Mouse (Mus musculus): ENCODE data around the gene Mknk2. TPM values are rescaled to one million over a fixed set of nuclear protein-coding genes. Genes with fewer than 3 reads are reported as not detected.
A peak's percentile ranks its signal among the peaks of the same experiment; 100 is the strongest.

The Mknk2 gene
- 42.0 and 49.4 TPM in 2 replicates for polyA plus RNA-seq (2014; fragmentation: Nextera tagmentation; extraction: Ambion mirVana)

DNA sequence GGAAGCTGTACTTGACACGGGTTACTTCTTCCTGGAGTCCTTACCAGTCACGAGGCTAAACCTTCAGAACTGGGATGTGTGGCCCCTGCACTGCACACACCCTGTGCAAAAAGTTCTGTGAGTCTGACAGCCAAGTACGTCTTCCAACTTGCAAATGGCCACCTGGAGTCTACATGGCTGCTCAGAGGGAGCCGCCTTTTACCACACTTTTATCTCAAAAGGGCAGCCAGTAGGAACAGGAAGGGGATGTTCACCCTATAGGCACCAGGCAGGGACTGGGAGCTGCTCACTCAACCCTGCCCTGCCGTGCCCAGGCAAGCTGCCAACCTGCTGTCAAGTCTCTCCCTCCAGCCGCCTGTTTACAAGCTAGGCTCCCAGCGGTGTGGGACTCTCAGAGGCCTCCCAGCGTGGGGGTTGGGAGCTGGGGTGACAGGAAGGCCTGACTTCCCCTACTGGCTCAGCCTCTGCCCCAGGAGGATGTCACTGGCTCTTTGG lies at the start of gene Mknk2:
TSS of gene Mknk2 (minus strand) at position 171 of the 495 bp plus-strand sequence.
- peak within 1 kb of the TSS; percentile 90 for H3K27ac ChIP-seq (ENCODE audit: low read depth, low read length)
- no peaks in the 10 kb centered on the region for H3K27me3 ChIP-seq (ENCODE audit: control insufficient read depth, insufficient read depth, low read length)
- H3K4me1 ChIP-seq (ENCODE audit: control insufficient read depth, insufficient read depth, low read length): peaks cover 37% of the 10 kb centered on the region
- H3K4me2 ChIP-seq: peak within 1 kb of the TSS; percentile 92
- H3K36me3 ChIP-seq (ENCODE audit: control insufficient read depth, insufficient read depth, low read length): no peaks in the 10 kb centered on the region
- DNase-seq (ENCODE audit: low spot score, missing footprints): no peak
- 37% methylated on average over 8 of the region's 8 CpGs for WGBS
- H3K9ac ChIP-seq (ENCODE audit: low read length): peak within 1 kb of the TSS; percentile 77
- H3K4me3 ChIP-seq (ENCODE audit: low read depth, low read length): peak within 1 kb of the TSS; percentile 98
- H3K9me3 ChIP-seq (ENCODE audit: control insufficient read depth, low read length): no peaks in the 10 kb centered on the region
- ATAC-seq (ENCODE audit: low FRiP score): no peak

DNA sequence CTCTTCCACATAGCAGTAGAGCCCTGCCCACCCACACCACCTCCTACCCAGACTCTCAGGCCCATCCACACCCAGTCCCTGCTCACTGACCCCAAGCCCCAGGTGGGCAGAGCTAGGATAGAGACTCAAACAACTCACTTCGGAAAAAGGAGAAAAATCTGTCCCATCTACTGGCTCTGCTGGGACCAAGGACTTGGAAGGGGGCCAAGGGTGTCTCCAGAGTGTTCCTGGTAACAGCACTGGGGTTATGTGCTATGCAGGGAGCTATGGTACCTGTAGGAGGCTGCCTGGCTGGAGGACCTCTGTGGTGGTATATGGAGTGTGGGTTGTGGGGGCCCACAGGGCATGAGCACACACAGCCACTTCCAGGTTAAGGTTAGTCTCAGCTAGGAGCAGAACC lies 39.4 kb upstream of the Mknk2 start:
- Histone ChIP-seq H3K36me3 (ENCODE audit: control insufficient read depth, insufficient read depth, low read length) (peaks cover 70% of the 10 kb centered on the region), H3K4me1 (ENCODE audit: control insufficient read depth, insufficient read depth, low read length) (no peaks in the 10 kb centered on the region), H3K9ac (ENCODE audit: low read length) (no peak overlapping the region), H3K4me3 (ENCODE audit: low read depth, low read length) (no peak overlapping the region), H3K4me2 (no peak overlapping the region), H3K27ac (ENCODE audit: low read depth, low read length) (no peak overlapping the region), H3K27me3 (ENCODE audit: control insufficient read depth, insufficient read depth, low read length) (no peaks in the 10 kb centered on the region), H3K9me3 (ENCODE audit: control insufficient read depth, low read length) (no peaks in the 10 kb centered on the region)
- DNase-seq (ENCODE audit: low spot score, missing footprints) (no peak), ATAC-seq (ENCODE audit: low FRiP score) (no peak)
- 74% methylated on average over 1 of the region's 1 CpGs for WGBS

DNA sequence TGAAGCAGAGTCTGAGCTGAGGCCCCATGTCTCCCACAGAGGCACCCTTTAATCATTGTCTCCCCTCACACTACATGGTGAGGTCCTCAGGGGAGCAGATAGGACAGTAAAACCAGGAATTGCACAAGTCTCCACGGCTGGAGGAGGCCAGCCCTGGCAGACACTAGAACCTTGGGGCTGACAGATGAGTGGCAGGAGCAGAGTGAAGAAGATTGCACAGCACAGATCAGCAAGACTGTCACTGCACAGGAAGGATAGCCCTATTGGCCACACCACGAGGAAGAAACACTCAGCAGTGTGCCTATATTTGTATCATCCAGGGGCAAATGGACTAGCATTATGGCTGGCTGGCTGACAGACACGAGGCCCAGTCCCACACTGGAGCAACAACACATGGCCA lies 32.9 kb upstream of the Mknk2 start:
- Histone ChIP-seq H3K36me3 (ENCODE audit: control insufficient read depth, insufficient read depth, low read length) (peaks cover 68% of the 10 kb centered on the region), H3K27ac (ENCODE audit: low read depth, low read length) (no peak overlapping the region), H3K9me3 (ENCODE audit: control insufficient read depth, low read length) (no peaks in the 10 kb centered on the region), H3K9ac (ENCODE audit: low read length) (no peak overlapping the region), H3K4me3 (ENCODE audit: low read depth, low read length) (no peak overlapping the region), H3K4me1 (ENCODE audit: control insufficient read depth, insufficient read depth, low read length) (no peaks in the 10 kb centered on the region), H3K27me3 (ENCODE audit: control insufficient read depth, insufficient read depth, low read length) (no peaks in the 10 kb centered on the region), H3K4me2 (no peak overlapping the region)
- ATAC-seq (ENCODE audit: low FRiP score) (no peak), DNase-seq (ENCODE audit: low spot score, missing footprints) (no peak)
- 91% methylated on average over 3 of the region's 3 CpGs for WGBS

DNA sequence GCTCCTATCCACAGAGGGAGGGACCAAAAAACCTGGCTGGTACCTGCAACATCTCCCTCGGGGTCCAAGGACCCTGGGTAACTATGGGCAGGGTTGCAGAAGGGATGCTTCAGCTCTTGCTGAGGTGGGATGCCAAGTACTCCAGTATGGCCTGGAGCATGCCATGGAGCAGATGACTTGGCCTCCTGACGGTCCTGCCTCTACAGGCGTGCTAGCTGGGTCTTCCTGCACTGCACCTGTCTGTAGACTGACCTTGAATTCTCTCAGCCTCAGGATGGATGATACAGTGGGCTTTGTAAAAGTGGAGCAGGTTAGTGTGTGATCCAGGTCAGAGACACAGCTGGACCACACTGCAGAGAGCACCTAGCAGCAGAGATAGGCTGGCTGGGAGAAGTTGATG lies 27.6 kb upstream of the Mknk2 start:
- Histone ChIP-seq H3K36me3 (ENCODE audit: control insufficient read depth, insufficient read depth, low read length) (peaks cover 34% of the 10 kb centered on the region), H3K9me3 (ENCODE audit: control insufficient read depth, low read length) (no peaks in the 10 kb centered on the region), H3K4me2 (no peak overlapping the region), H3K4me1 (ENCODE audit: control insufficient read depth, insufficient read depth, low read length) (peaks cover 16% of the 10 kb centered on the region), H3K27me3 (ENCODE audit: control insufficient read depth, insufficient read depth, low read length) (no peaks in the 10 kb centered on the region), H3K27ac (ENCODE audit: low read depth, low read length) (no peak overlapping the region), H3K9ac (ENCODE audit: low read length) (no peak overlapping the region), H3K4me3 (ENCODE audit: low read depth, low read length) (no peak overlapping the region)
- WGBS: 75% methylated on average over 3 of the region's 3 CpGs
- ATAC-seq (ENCODE audit: low FRiP score) (no peak), DNase-seq (ENCODE audit: low spot score, missing footprints) (no peak)

DNA sequence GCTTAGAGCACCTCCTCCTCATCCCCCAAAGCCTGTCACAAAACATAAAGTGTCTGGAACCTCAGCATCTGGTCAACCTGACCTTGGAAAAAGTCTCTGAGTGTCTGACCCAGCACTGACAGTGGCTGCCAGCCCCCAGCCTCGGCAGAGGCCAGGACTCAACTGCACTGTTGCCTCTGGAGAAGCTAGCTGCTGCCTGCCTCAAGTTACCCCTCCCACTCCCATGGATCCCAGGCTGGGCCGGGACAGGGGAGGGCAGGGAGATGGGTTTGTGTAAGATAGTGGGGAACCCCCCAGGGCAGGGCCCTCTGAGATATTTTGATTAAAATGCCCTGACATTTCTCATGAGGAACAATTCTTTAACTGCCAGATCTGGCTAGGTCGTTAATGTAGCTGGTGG lies 27.1 kb upstream of the Mknk2 start:
- no peak overlapping the region for H3K27ac ChIP-seq (ENCODE audit: low read depth, low read length)
- peaks cover 29% of the 10 kb centered on the region for H3K36me3 ChIP-seq (ENCODE audit: control insufficient read depth, insufficient read depth, low read length)
- H3K27me3 ChIP-seq (ENCODE audit: control insufficient read depth, insufficient read depth, low read length): no peaks in the 10 kb centered on the region
- H3K9ac ChIP-seq (ENCODE audit: low read length): no peak overlapping the region
- WGBS: 63% methylated on average over 3 of the region's 3 CpGs
- DNase-seq (ENCODE audit: low spot score, missing footprints) (no peak), ATAC-seq (ENCODE audit: low FRiP score) (no peak)
- H3K4me3 ChIP-seq (ENCODE audit: low read depth, low read length): no peak overlapping the region
- H3K4me2 ChIP-seq: no peak overlapping the region
- H3K4me1 ChIP-seq (ENCODE audit: control insufficient read depth, insufficient read depth, low read length): peaks cover 16% of the 10 kb centered on the region
- H3K9me3 ChIP-seq (ENCODE audit: control insufficient read depth, low read length): no peaks in the 10 kb centered on the region

DNA sequence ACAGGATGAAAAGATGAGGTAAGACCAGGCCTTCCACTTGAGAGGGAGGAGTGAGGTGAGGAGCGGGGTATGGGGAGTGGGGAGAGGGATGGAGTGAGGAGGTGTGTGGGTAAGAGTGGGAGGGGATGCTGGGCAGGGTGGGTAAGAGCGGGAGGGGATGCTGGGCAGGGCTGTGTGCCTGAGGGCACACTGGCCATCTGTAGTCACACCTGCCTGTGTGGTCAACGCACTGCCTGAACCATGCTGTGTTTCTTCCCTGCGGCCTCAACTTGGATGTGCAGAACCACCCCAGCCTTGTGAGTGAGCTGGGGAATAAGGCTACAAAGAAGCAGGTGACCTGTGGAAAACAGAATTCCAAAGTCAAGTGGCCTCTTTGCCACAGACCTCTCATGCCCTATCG lies 26.5 kb upstream of the Mknk2 start:
- Histone ChIP-seq H3K4me2 (no peak overlapping the region), H3K4me3 (ENCODE audit: low read depth, low read length) (no peak overlapping the region), H3K9me3 (ENCODE audit: control insufficient read depth, low read length) (no peaks in the 10 kb centered on the region), H3K27ac (ENCODE audit: low read depth, low read length) (no peak overlapping the region), H3K27me3 (ENCODE audit: control insufficient read depth, insufficient read depth, low read length) (no peaks in the 10 kb centered on the region), H3K4me1 (ENCODE audit: control insufficient read depth, insufficient read depth, low read length) (peaks cover 16% of the 10 kb centered on the region), H3K36me3 (ENCODE audit: control insufficient read depth, insufficient read depth, low read length) (peaks cover 24% of the 10 kb centered on the region), H3K9ac (ENCODE audit: low read length) (no peak overlapping the region)
- DNase-seq (ENCODE audit: low spot score, missing footprints) (no peak), ATAC-seq (ENCODE audit: low FRiP score) (no peak)
- WGBS: 87% methylated on average over 5 of the region's 5 CpGs

DNA sequence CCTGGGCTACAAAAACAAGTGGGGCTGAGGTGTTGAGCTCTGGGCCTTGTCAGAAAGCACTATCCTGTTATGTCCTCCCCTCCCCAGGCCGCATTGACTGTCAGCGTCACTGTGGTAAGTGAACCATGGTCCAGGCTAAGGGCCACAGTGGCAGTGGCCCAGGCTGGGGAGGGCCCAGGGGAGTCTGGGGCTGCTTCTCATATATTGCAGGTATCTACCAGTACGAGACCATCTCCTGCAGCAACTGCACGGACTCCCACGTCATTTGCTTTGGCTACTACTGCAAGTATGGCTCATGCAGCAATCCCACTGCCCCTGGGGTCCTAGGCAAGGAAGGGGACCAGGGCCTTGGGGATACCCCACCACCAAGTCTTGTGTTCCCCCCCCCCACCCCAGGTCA lies 25.7 kb upstream of the Mknk2 start:
- H3K4me3 ChIP-seq (ENCODE audit: low read depth, low read length): no peak overlapping the region
- H3K27me3 ChIP-seq (ENCODE audit: control insufficient read depth, insufficient read depth, low read length): no peaks in the 10 kb centered on the region
- H3K9ac ChIP-seq (ENCODE audit: low read length): peak overlapping the region; percentile 6; the same call in 1 of the 2 replicates
- peaks cover 17% of the 10 kb centered on the region for H3K36me3 ChIP-seq (ENCODE audit: control insufficient read depth, insufficient read depth, low read length)
- DNase-seq (ENCODE audit: low spot score, missing footprints) (no peak), ATAC-seq (ENCODE audit: low FRiP score) (no peak)
- H3K27ac ChIP-seq (ENCODE audit: low read depth, low read length): no peak overlapping the region
- 92% methylated on average over 5 of the region's 5 CpGs for WGBS
- no peaks in the 10 kb centered on the region for H3K9me3 ChIP-seq (ENCODE audit: control insufficient read depth, low read length)
- H3K4me1 ChIP-seq (ENCODE audit: control insufficient read depth, insufficient read depth, low read length): peaks cover 16% of the 10 kb centered on the region
- H3K4me2 ChIP-seq: peak overlapping the region; percentile 77

DNA sequence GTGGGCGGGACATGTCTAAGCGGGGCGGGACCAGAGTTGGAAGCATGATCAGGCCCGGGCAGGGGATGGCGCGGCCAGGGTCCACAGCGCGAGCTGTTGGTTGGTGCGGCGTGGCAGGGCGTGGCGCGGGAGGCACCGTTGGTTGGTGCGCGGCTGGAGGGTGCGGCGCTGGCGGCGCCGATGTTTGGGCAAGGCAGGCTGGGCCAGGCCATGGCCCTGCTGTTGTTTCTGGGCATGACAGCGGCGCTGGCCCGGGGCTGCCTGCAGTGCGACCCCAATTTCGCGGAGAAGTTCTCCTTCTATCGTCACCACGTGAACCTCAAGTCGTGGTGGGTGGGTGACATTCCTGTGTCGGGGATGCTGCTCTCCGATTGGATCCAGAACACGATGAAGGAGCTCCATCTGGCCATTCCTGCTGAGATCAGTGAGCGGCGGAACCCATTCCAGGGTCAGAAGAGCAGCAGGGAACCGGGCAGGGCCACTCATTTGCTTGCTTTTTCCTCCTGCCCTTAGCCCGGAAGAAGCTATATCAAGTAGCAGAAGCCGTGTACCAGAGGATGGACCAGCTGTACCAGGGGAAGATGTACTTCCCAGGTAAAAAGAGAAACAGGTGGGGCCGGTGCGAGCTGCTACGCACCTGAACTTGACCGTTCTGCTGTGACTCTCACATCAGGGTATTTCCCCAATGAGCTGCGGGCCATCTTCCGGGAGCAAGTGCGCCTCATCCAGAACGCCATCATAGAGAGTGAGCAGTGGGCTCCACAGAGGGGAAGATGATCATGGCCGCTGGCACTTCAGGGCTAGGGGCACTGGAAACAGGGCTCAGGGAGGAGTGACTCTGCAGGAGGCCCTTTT lies 24.9 kb upstream of the Mknk2 start:
- no peaks in the 10 kb centered on the region for H3K27me3 ChIP-seq (ENCODE audit: control insufficient read depth, insufficient read depth, low read length)
- peaks cover 16% of the 10 kb centered on the region for H3K4me1 ChIP-seq (ENCODE audit: control insufficient read depth, insufficient read depth, low read length)
- H3K36me3 ChIP-seq (ENCODE audit: control insufficient read depth, insufficient read depth, low read length): peaks cover 9% of the 10 kb centered on the region
- H3K4me2 ChIP-seq: peak overlapping the region; percentile 77
- ATAC-seq (ENCODE audit: low FRiP score) (peak; percentile 86), DNase-seq (ENCODE audit: low spot score, missing footprints) (peak; percentile 97)
- peak overlapping the region; percentile 74; the same call in 1 of the 2 replicates for H3K27ac ChIP-seq (ENCODE audit: low read depth, low read length)
- 3% methylated on average over 47 of the region's 47 CpGs for WGBS
- H3K9me3 ChIP-seq (ENCODE audit: control insufficient read depth, low read length): no peaks in the 10 kb centered on the region
- H3K9ac ChIP-seq (ENCODE audit: low read length): peak overlapping the region; percentile 51
- peak overlapping the region; percentile 63 for H3K4me3 ChIP-seq (ENCODE audit: low read depth, low read length)

DNA sequence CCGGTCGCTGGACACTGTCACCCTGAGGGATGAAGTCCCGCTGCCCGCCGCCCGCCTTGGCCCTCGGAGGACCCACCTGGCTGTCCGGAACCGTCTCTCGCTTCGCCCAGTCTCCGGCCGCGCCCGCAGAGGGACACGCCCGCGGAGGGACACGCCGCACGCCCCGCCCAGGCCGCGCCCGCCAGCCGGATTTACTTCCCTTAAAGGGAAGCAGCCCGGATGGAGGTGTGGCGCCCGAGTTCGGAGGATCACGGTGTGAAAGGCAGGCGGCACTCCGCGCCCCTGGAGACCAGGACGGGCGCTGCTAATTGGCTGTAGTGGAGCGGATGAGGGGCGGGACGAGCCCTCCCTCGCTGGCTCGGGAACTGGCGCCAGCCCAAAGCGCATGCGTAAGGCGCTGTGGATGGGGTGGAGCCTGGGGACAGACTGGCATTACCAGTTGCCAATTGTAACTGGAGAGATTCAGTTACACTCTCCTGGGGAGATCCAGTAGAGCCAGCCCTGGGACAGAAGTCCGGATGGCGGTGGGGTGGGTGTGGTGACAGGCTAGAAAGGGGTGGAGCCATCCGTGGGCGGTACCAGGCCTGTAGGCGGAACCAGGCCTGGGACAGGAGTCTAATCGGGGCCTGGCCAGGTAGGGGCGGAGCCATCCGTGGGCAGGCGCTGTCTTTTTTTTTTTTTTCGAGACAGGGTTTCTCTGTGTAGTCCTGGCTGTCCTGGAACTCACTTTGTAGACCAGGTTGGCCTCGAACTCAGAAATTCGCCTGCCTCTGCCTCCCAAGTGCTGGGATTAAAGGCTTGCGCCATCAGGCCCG lies 24.0 kb upstream of the Mknk2 start, which contains the start of the genes Mob3a and Izumo4:
TSS of gene Mob3a (minus strand) at position 257 of the 815 bp plus-strand sequence.
TSS of gene Izumo4 (plus strand) at position 464 of the 815 bp plus-strand sequence.
- Histone ChIP-seq H3K9ac (ENCODE audit: low read length) (peak within 1 kb of the TSS; percentile 80), H3K27me3 (ENCODE audit: control insufficient read depth, insufficient read depth, low read length) (no peaks in the 10 kb centered on the region), H3K4me3 (ENCODE audit: low read depth, low read length) (peak within 1 kb of the TSS; percentile 63), H3K4me1 (ENCODE audit: control insufficient read depth, insufficient read depth, low read length) (peaks cover 16% of the 10 kb centered on the region), H3K27ac (ENCODE audit: low read depth, low read length) (peak within 1 kb of the TSS; percentile 74), H3K9me3 (ENCODE audit: control insufficient read depth, low read length) (no peaks in the 10 kb centered on the region), H3K36me3 (ENCODE audit: control insufficient read depth, insufficient read depth, low read length) (peaks cover 2% of the 10 kb centered on the region), H3K4me2 (peak within 1 kb of the TSS; percentile 77)
- WGBS: under 1% methylated on average over 59 of the region's 59 CpGs
- ATAC-seq (ENCODE audit: low FRiP score) (peak; percentile 96), DNase-seq (ENCODE audit: low spot score, missing footprints) (peak; percentile 100)

Data from midbrain, embryonic 11.5 days (tissue).